Mouse (Mus musculus) ES-Bruce4 (cell line): ENCODE measurements around the gene Atg13.

Source experiments
- CTCF ChIP-seq: IDR thresholded peaks from one replicate; pipeline ENCODE4 v1.8.1; 2011; ENCODE audit warnings: low read depth, low read length
- POLR2A ChIP-seq: IDR thresholded peaks from one replicate; pipeline ENCODE4 v1.8.1; 2011; ENCODE audit warnings: low read length; ENCODE audit not compliant: insufficient read depth

GRCm38 (mm10) chr2:91674895-91675294 is 35.5 kb downstream of the Atg13 start:
- TF ChIP-seq CTCF, result no peak
- no peak for TF ChIP-seq POLR2A
